Mouse (Mus musculus) spleen, embryonic (tissue): ENCODE measurements around the gene Lamb3.

Experiments used
- CTCF ChIA-PET: fragments of 350-600 bp; sonication (Branson Sonifier 250); formaldehyde crosslinking; loops from one replicate; lab custom pipeline; 2022; lab: Charles Lee

The Lamb3 gene

GRCm38 (mm10) chr1:193309785-193310518 lies 102.5 kb downstream of the Lamb3 start:
- CTCF ChIA-PET, result no interaction called here

- CTCF ChIA-PET, result interaction anchor here (0.6 kb wide), 1 partner anchor 209 kb away, joined by 7 read pairs; no protein-coding TSS in a partner anchor
Measured at GRCm38 (mm10) chr1:193310519-193311085, 103.1 kb downstream of the Lamb3 start.

- CTCF ChIA-PET, result no interaction called here
Measured at GRCm38 (mm10) chr1:193311596-193311995, 104.1 kb downstream of the Lamb3 start.

GRCm38 (mm10) chr1:193315705-193316357 lies 108.3 kb downstream of the Lamb3 start:
- CTCF ChIA-PET, result no interaction called here

GRCm38 (mm10) chr1:193316358-193316750 lies 108.9 kb downstream of the Lamb3 start:
- CTCF ChIA-PET, result no interaction called here

- CTCF ChIA-PET, result no interaction called here
Measured at GRCm38 (mm10) chr1:193317159-193317559, 109.7 kb downstream of the Lamb3 start.

- CTCF ChIA-PET, result no interaction called here
Measured at GRCm38 (mm10) chr1:193319721-193320120, 112.2 kb downstream of the Lamb3 start.

GRCm38 (mm10) chr1:193320398-193320797 lies 112.9 kb downstream of the Lamb3 start:
- CTCF ChIA-PET, result no interaction called here

GRCm38 (mm10) chr1:193323686-193324085 lies 116.2 kb downstream of the Lamb3 start:
- CTCF ChIA-PET, result interaction anchor here (0.6 to 1.6 kb wide), 2 partner anchors 113 to 118 kb away, joined by 3 read pairs; no protein-coding TSS in a partner anchor

GRCm38 (mm10) chr1:193324224-193324623 lies 116.7 kb downstream of the Lamb3 start:
- CTCF ChIA-PET, result interaction anchor here (0.6 to 1.6 kb wide), 2 partner anchors 113 to 118 kb away, joined by 3 read pairs; no protein-coding TSS in a partner anchor

GRCm38 (mm10) chr1:193325891-193326290 lies 118.4 kb downstream of the Lamb3 start:
- CTCF ChIA-PET, result interaction anchor here (0.6 kb wide), 1 partner anchor 81 kb away, joined by 7 read pairs; no protein-coding TSS in a partner anchor

GRCm38 (mm10) chr1:193326456-193327145 lies 119.1 kb downstream of the Lamb3 start:
- CTCF ChIA-PET, result interaction anchor here (0.6 kb wide), 1 partner anchor 81 kb away, joined by 7 read pairs; no protein-coding TSS in a partner anchor

GRCm38 (mm10) chr1:193327216-193327615 lies 119.7 kb downstream of the Lamb3 start:
- CTCF ChIA-PET, result no interaction called here

- CTCF ChIA-PET, result no interaction called here
Measured at GRCm38 (mm10) chr1:193327686-193328085, 120.2 kb downstream of the Lamb3 start.

GRCm38 (mm10) chr1:193329557-193329956 lies 122.1 kb downstream of the Lamb3 start:
- CTCF ChIA-PET, result no interaction called here

- CTCF ChIA-PET, result interaction anchor here (0.6 to 1.6 kb wide), 2 partner anchors 52 to 259 kb away, joined by 4 to 5 read pairs; no protein-coding TSS in a partner anchor
Measured at GRCm38 (mm10) chr1:193330172-193330571, 122.7 kb downstream of the Lamb3 start.

- CTCF ChIA-PET, result interaction anchor here (0.6 to 1.6 kb wide), 2 partner anchors 52 to 259 kb away, joined by 4 to 5 read pairs; no protein-coding TSS in a partner anchor
Measured at GRCm38 (mm10) chr1:193330626-193331025, 123.1 kb downstream of the Lamb3 start.

- CTCF ChIA-PET, result interaction anchor here (1.2 kb wide), 1 partner anchor 48 kb away, joined by 3 read pairs; no protein-coding TSS in a partner anchor
Measured at GRCm38 (mm10) chr1:193332018-193332417, 124.5 kb downstream of the Lamb3 start.

GRCm38 (mm10) chr1:193332671-193333070 lies 125.2 kb downstream of the Lamb3 start:
- CTCF ChIA-PET, result interaction anchor here (1.0 to 1.2 kb wide), 2 partner anchors 23 to 48 kb away, joined by 3 read pairs; no protein-coding TSS in a partner anchor

- CTCF ChIA-PET, result no interaction called here
Measured at GRCm38 (mm10) chr1:193333776-193334175, 126.3 kb downstream of the Lamb3 start.

- CTCF ChIA-PET, result no interaction called here
Measured at GRCm38 (mm10) chr1:193334546-193334945, 127.0 kb downstream of the Lamb3 start.
